In the genomic region with DNA sequence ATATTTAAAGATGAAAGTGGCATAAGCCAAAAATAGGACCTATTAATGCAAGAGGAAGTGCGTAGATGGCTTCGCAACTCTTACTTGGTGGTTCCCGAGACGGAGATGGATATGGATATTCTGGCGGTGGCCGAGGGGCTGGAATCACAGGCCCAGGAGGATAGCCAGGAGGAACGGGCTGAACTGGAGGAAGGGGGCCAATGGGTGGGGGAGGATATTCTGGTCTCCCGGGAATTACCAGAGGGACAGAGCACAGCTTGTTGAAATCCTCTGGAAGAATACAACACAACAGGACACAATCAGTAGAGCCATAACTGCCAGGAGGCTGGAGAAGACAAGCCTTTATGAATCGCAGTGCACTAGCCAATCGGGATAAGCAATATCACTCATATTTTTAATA, we compare ENCODE assay signal across 14 mouse cellular contexts.
DNase-seq lines count a peak whose midpoint lies in the region.
"Had no signal": no experiment of that assay in that cellular context is flagged by ENCODE, and none has a peak within 500 bp of the region (broad histone marks: within the 10 kb centered on the region; RNA-seq: fewer than 3 reads in every experiment).

No protein-coding gene starts in this region.

- intact Hi-C loops in gastrocnemius, postnatal 14 days (cut with DNase I; ENCODE audit: low total_unique reads): no loop called here
- intact Hi-C loops in heart, postnatal 25 days (cut with DNase I): no loop called here

- DNase-seq in gastrocnemius, adult 18-20 months (ENCODE audit: low spot score): peak; percentile 49
- no peak for DNase-seq in gastrocnemius, postnatal 14 days
- DNase-seq in heart, adult 18-20 months: peak; percentile 52 to 74
- DNase-seq in heart, postnatal 4 days: no peak
- DNase-seq in heart, adult 9 months (ENCODE audit: low spot score in 2 of 2): peak; percentile 16 to 38
- DNase-seq in heart, postnatal 25 days (ENCODE audit: low spot score): no peak
- DNase-seq: adrenal gland, adult 8-10 months; adrenal gland, postnatal 25 days; cerebellum, adult 11-12 months; cerebellum, adult 8-10 months; cerebellum, postnatal 10 days; cerebellum, postnatal 36 days; embryo, embryonic 11 days; kidney, adult 2 months had no signal

Comparison
In these comparisons a context has a peak if more than half of its experiments do, and no peak if none do; other contexts are left out.
1. DNase-seq: peak in gastrocnemius, adult 18-20 months (single experiment), heart, adult 18-20 months (2 of 2) and heart, adult 9 months (2 of 2); none in gastrocnemius, postnatal 14 days (single experiment), heart, postnatal 4 days (single experiment) and heart, postnatal 25 days (single experiment).